Mouse (Mus musculus) stomach, embryonic 15.5 days (tissue): Measurements from ENCODE around the gene Rad9a. TPM values are rescaled to one million over a fixed set of nuclear protein-coding genes. Genes with fewer than 3 reads are reported as not detected.
"Not testable (repeated sequence)": the region's sequence is repeated elsewhere in the genome, so short reads cannot be mapped to it uniquely, and the experiment has no call there.

Experiments
- ATAC-seq: fragments of 200-750 bp; cut with Nextera tagmentation; 2 replicates; pipeline ENCODE4 v1.8.0; 2017; ENCODE audit warnings: low read depth, moderate number of reproducible peaks, moderate TSS enrichment; ENCODE audit not compliant: insufficient read depth, low FRiP score
- H3K27ac ChIP-seq: fragments of 300-500 bp; sonication (generic); 2 replicates; pipeline ENCODE4 v1.5.1; 2015; ENCODE audit warnings: mild to moderate bottlenecking, inconsistent platforms
- H3K27me3 ChIP-seq: fragments of 300-500 bp; sonication (generic); replicated peaks from 2 replicates; pipeline ENCODE4 v1.6.1; 2015; ENCODE audit warnings: inconsistent platforms
- H3K36me3 ChIP-seq: fragments of 300-500 bp; sonication (generic); 2 replicates; pipeline ENCODE4 v1.6.1; 2015; ENCODE audit warnings: inconsistent platforms
- H3K4me1 ChIP-seq: fragments of 300-500 bp; sonication (generic); 2 replicates; pipeline ENCODE4 v1.6.1; 2015; ENCODE audit warnings: inconsistent platforms
- H3K4me2 ChIP-seq: fragments of 300-500 bp; sonication (generic); 2 replicates; pipeline ENCODE4 v1.6.1; 2015; ENCODE audit warnings: mild to moderate bottlenecking, inconsistent platforms
- H3K4me3 ChIP-seq: fragments of 300-500 bp; sonication (generic); replicated peaks from 2 replicates; pipeline ENCODE4 v1.5.1; 2015; ENCODE audit warnings: inconsistent platforms
- H3K9ac ChIP-seq: fragments of 300-500 bp; sonication (generic); 2 replicates; pipeline ENCODE4 v1.6.1; 2015; ENCODE audit warnings: inconsistent platforms
- H3K9me3 ChIP-seq: fragments of 300-500 bp; sonication (generic); 2 replicates; pipeline ENCODE4 v1.6.1; 2016; ENCODE audit warnings: inconsistent platforms
- WGBS: fragments of 180-500 bp; shearing (Covaris S2); methylation state at CpG from one replicate; pipeline ENCODE4 v1.1.7; 2015; 5-methylcytosine and 5-hydroxymethylcytosine counted together
- polyA plus RNA-seq: library from polyadenylated mRNA; unstranded; fragments of >200 nt; fragmentation: Nextera tagmentation; extraction: Ambion mirVana; gene quantifications from 2 replicates; pipeline ENCODE4 v1.2.1, GENCODE M21; 2015

Rad9a gene
- 25.4 and 27.4 TPM in 2 replicates for polyA plus RNA-seq

DNA sequence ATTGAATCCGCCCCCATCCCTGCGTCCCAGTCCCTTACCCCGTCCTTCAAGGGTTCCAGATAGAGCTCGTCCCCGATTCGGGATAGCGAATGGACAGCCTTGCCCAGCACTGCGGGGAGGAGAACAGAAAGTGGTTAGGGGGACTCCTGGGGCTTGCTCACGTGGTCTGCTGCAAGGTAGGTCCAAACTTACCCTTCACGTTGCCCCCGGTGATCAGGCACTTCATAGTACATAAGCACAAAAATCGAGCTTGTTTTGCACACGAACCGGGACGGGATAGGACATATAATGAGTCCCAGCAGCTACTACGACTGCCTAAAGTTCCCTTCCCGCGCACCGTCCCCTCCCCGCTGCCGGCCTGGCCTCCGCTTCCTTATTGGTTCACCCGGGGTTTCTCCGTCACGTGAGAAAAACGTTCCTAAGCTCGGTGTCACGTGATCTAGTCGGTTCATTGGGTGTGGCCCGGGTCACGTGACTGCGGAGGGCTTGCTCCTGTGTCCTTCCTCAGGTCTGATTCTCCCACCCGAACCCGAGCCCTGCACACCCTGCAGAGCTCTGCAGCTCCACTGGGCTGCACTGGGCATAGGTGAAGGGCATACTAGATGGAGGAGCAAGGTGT is at the start of gene Rad9a:
Gene Rad9a (minus strand): TSS at position 372 of the 619 bp plus-strand sequence.
- no peaks in the 10 kb centered on the region for H3K9me3 ChIP-seq
- peak within 1 kb of the TSS; percentile 71 for H3K4me3 ChIP-seq
- H3K36me3 ChIP-seq, result peaks cover 20% of the 10 kb centered on the region
- peaks cover 21% of the 10 kb centered on the region; the same call in 1 of the 2 replicates for H3K4me1 ChIP-seq
- peak; percentile 84 for ATAC-seq
- peak within 1 kb of the TSS; percentile 87 for H3K4me2 ChIP-seq
- no peaks in the 10 kb centered on the region for H3K27me3 ChIP-seq
- under 1% methylated on average over 34 of the region's 34 CpGs for WGBS
- H3K9ac ChIP-seq, result peak within 1 kb of the TSS; percentile 81
- H3K27ac ChIP-seq, result peak within 1 kb of the TSS; percentile 76

DNA sequence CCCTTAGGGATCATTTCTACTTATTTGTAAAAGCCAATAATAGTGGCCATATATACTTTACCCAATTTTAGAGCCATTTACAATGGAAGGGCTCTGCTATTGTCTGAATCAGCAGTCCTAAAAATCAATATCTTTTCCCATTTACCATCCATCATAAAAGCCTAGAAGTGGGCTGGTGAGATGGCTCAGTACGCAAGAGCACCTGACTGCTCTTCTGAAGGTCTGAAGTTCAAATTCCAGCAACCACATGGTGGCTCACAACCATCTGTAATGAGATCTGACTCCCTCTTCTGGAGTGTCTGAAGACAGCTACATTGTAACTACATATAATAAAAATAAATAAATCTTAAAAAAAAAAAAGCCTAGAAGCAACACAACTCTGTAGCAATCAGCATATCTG is 47.2 kb upstream of the Rad9a start:
- H3K4me3 ChIP-seq, ATAC-seq, H3K4me1 ChIP-seq, H3K36me3 ChIP-seq, H3K4me2 ChIP-seq, H3K9ac ChIP-seq, H3K9me3 ChIP-seq, H3K27ac ChIP-seq, H3K27me3 ChIP-seq: not testable (repeated sequence)
- WGBS, result 51% methylated on average over 1 of the region's 1 CpGs

DNA sequence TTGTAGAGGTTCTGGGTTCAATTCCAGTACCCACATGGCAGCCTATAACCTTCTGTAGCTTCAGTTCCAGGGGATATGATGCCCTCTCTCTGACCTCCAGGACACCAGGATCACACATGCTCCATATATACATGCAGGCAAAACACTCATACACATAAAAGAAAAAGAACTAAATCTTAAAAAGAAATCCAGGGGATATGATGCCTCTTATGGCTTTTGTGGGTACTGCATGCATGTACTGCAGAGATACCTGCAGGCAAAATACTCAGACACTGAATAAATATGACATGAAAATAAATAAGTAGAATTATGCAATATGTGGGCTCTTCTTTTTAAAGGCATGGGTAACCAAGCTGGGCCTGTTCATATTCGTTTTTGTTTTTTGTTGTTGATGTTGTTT is 45.5 kb upstream of the Rad9a start:
- no peak for ATAC-seq
- H3K4me3 ChIP-seq, result no peak overlapping the region
- no peak overlapping the region for H3K4me2 ChIP-seq
- no peaks in the 10 kb centered on the region for H3K9me3 ChIP-seq
- no peaks in the 10 kb centered on the region for H3K36me3 ChIP-seq
- H3K9ac ChIP-seq, result no peak overlapping the region
- no peaks in the 10 kb centered on the region for H3K4me1 ChIP-seq
- no peaks in the 10 kb centered on the region for H3K27me3 ChIP-seq
- 54% methylated on average over 1 of the region's 1 CpGs for WGBS
- no peak overlapping the region for H3K27ac ChIP-seq

DNA sequence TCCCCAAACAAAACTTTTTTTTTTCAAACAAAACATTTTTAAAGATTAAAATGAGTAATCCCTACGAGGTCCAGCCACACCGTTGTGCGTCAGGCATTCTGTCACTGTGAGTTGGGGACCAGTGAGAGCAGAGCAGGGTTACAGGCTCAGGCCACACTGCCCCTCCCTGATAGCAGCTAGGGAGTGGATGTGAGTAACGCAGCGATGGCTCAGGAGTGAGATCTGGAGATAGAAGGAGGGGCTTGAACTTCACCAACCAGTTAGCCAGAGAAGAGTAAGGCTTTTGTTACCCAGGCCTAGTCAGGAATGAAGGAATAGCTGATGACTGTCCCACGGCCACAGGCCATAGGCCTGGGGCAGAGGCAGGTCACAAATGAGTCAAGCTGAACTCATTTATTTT is 43.3 kb upstream of the Rad9a start:
- no peaks in the 10 kb centered on the region for H3K4me1 ChIP-seq
- no peaks in the 10 kb centered on the region for H3K9me3 ChIP-seq
- H3K27ac ChIP-seq, result no peak overlapping the region
- 72% methylated on average over 6 of the region's 6 CpGs for WGBS
- H3K4me2 ChIP-seq, result no peak overlapping the region
- H3K4me3 ChIP-seq, result no peak overlapping the region
- no peak for ATAC-seq
- H3K27me3 ChIP-seq, result no peaks in the 10 kb centered on the region
- H3K36me3 ChIP-seq, result no peaks in the 10 kb centered on the region
- H3K9ac ChIP-seq, result no peak overlapping the region

DNA sequence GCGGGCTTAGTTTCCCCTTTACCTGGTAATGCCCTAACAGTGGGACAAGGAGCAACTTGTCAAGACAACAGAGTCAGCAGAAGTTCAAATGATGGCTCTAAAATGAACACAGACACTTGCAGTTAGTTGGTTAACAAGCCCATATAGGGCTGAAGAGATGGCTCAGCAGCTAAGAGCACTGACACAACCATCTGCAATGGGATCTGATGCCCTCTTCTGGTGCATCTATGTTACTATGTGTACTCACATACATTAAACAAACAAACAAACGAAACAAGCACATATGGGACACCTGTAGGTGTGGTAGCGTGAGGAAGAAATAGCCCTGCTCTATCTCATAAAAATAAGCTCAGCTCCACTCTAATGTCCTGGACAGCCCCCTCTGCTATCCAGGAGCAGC is 41.0 kb upstream of the Rad9a start:
- no peak for ATAC-seq
- 68% methylated on average over 3 of the region's 3 CpGs for WGBS
- no peak overlapping the region for H3K4me3 ChIP-seq
- H3K27me3 ChIP-seq, result no peaks in the 10 kb centered on the region
- no peak overlapping the region for H3K4me2 ChIP-seq
- no peak overlapping the region for H3K27ac ChIP-seq
- H3K4me1 ChIP-seq, result no peaks in the 10 kb centered on the region
- H3K9ac ChIP-seq, result no peak overlapping the region
- no peaks in the 10 kb centered on the region for H3K9me3 ChIP-seq
- no peaks in the 10 kb centered on the region for H3K36me3 ChIP-seq

DNA sequence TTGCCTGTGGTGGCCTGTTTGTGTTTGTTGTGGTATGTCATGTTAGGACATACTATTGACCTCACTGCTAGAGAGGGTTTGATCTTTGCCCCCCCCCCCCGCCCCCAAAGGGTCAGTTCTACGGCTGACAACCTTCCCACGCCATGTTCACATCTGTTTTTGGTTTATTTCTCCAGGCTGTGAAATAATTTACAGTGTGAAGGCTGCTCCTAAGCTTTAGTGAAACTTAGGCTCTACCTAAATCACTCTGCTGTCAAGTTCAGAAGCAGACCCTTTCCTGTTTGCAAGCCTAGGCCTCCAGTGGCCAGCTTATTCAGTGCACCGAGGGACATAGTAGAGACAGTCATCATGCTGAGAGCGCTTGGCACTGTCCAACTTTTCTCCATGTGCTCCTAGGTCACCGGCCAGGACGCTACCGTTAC is 38.8 kb upstream of the Rad9a start:
- 45% methylated on average over 8 of the region's 8 CpGs for WGBS
- Histone ChIP-seq H3K9ac (no peak overlapping the region), H3K4me2 (no peak overlapping the region), H3K27me3 (no peaks in the 10 kb centered on the region), H3K4me1 (no peaks in the 10 kb centered on the region), H3K4me3 (no peak overlapping the region), H3K9me3 (no peaks in the 10 kb centered on the region), H3K36me3 (no peaks in the 10 kb centered on the region), H3K27ac (no peak overlapping the region)
- ATAC-seq, result no peak

DNA sequence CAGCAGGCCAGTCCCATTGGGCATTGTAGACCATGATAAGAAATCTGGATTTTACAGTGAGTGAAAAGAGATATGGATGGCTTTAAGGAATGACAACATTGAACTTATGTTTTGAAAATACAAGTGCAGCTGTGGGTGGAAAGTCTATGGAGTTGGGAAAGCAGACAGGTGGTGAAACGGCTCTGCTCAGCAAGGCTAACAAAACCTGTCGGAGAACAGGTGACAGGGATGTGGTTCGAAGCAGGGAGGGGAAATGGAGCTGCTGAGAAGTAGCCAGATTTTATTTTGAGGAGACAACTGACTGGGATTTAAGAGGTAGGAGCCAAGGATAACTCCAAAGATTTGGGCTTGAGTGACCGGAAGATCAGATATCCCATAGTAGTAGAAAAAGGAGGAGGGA is 33.1 kb upstream of the Rad9a start:
- no peak overlapping the region for H3K4me3 ChIP-seq
- H3K4me2 ChIP-seq, result no peak overlapping the region
- no peak overlapping the region for H3K27ac ChIP-seq
- H3K27me3 ChIP-seq, result no peaks in the 10 kb centered on the region
- peaks cover 19% of the 10 kb centered on the region for H3K4me1 ChIP-seq
- no peak for ATAC-seq
- no peaks in the 10 kb centered on the region for H3K9me3 ChIP-seq
- H3K9ac ChIP-seq, result no peak overlapping the region
- H3K36me3 ChIP-seq, result no peaks in the 10 kb centered on the region
- 62% methylated on average over 4 of the region's 4 CpGs for WGBS

DNA sequence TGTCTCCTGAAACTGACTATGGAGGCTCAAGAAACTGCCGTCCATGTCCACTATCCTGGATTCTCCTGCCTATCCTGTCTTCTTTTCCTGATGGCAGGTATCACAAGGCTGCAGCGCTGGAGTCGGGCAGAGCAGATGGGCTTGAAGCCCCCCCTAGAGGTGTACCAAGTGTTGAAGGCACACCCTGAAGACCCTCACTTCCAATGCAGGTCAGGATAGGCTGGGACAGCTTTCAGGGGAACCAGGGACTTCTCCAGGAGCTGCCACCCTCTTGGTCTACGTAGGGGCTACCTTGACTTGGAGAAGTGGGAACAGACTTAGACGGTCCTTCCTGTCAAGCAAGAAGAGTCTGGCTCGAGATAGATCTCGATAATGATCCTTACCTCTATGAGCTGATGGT is 31.2 kb upstream of the Rad9a start:
- Histone ChIP-seq H3K9me3 (no peaks in the 10 kb centered on the region), H3K36me3 (no peaks in the 10 kb centered on the region), H3K9ac (0 out of 2 replicates have a peak overlapping the region, but pooled peaks have one; percentile 42), H3K4me3 (peak overlapping the region; percentile 51; the same call in 1 of the 2 replicates), H3K27me3 (no peaks in the 10 kb centered on the region), H3K4me1 (peaks cover 29% of the 10 kb centered on the region), H3K27ac (0 out of 2 replicates have a peak overlapping the region, but pooled peaks have one; percentile 85), H3K4me2 (peak overlapping the region; percentile 75; the same call in 1 of the 2 replicates)
- ATAC-seq, result no peak
- 83% methylated on average over 7 of the region's 7 CpGs for WGBS

DNA sequence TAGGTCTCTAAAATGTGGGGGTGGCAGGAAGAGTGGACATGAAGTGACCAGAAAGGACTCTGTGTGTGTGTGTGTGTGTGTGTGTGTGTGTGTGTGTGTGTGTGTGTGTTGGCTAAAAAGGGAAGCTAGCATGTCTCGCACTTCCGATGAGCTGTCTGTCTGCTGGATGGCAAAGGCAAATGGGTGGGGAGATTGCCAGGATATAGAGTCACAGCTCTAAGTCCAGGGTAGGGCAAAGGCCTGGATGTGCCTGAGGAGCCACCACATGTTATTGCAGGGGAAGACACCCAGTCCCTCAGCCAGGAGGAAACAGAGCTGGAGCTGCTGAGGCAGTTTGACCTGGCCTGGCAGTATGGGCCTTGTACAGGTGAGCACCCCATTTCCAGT is 30.7 kb upstream of the Rad9a start:
- Histone ChIP-seq H3K4me2 (peak overlapping the region; percentile 75), H3K9ac (peak overlapping the region; percentile 42; the same call in 1 of the 2 replicates), H3K4me3 (peak overlapping the region; percentile 51), H3K27me3 (no peaks in the 10 kb centered on the region), H3K9me3 (no peaks in the 10 kb centered on the region), H3K27ac (peak overlapping the region; percentile 85), H3K36me3 (no peaks in the 10 kb centered on the region), H3K4me1 (peaks cover 29% of the 10 kb centered on the region)
- no peak for ATAC-seq
- 14% methylated on average over 2 of the region's 2 CpGs for WGBS

DNA sequence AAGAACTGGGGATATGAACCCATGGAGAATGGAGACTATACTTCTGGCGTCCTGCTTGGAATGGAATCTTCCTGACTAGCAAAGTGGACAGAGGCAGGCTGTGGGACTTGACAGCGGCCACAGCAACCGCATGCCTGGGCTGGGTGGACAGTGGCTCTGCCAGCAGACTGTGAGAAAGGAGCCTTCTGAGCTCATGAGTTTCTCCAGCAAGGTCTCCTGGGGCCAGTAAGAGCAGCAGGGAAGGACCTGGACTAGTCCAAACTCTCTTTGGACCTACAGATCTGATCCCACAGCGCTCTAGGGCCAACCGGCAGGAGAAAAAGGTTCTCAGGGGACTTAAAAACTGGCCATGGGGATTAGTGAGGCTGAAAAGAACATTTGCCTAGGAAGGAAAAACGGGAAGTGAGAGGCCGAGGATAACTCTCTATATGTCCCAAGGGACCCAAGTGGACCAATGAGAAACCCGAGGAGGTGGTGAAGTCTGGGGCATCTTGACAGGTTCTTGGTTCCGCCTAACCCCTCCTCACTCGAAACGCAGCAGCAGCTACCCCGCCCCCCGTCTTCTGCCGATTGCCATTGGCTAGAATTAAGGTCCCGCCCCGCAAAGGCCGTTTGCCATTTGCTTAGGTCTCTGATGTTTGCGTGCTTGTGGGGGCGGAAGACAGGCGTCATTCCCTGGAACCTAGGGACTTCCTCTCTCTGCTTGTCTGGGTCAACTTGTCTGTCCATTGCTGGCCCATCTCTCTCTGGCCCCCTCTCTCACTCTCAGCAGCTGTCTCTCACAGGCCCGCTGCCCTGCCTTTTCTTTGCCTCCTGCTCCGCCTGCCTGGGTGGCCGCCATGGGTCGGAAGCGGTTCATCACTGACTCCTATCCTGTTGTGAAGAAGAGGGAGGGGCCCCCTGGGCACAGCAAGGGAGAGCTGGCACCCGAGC is 30.1 kb upstream of the Rad9a start, which contains the start of gene Pold4:
Gene Pold4 (plus strand): TSS at position 647 of the 933 bp plus-strand sequence.
- H3K4me1 ChIP-seq, result peaks cover 29% of the 10 kb centered on the region
- no peaks in the 10 kb centered on the region for H3K36me3 ChIP-seq
- ATAC-seq, result peak; percentile 83
- H3K4me3 ChIP-seq, result peak within 1 kb of the TSS; percentile 51
- H3K27ac ChIP-seq, result peak within 1 kb of the TSS; percentile 85
- H3K9me3 ChIP-seq, result no peaks in the 10 kb centered on the region
- H3K27me3 ChIP-seq, result no peaks in the 10 kb centered on the region
- peak within 1 kb of the TSS; percentile 42; the same call in 1 of the 2 replicates for H3K9ac ChIP-seq
- H3K4me2 ChIP-seq, result peak within 1 kb of the TSS; percentile 75
- 10% methylated on average over 26 of the region's 26 CpGs for WGBS

DNA sequence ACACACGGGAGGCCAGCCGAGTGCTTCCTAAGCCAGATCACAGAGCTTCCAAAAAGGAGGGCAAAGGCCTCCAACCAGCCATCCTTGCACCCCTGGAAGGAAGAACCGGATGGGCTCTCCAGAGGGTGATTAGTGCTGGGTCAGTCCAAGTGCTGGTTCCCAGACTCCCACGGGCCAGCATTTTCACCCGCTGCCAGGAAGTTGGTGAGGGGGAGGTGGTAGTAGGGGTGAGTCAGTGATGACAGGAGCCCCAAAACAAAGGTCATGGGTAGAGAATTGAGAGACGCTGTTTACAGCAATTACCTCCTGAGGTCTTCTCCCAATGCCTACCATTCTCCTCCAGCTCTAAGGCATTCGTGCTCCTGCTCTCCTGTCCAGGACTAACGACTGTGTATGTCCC is 29.0 kb upstream of the Rad9a start:
- Histone ChIP-seq H3K9ac (no peak overlapping the region), H3K36me3 (no peaks in the 10 kb centered on the region), H3K4me3 (no peak overlapping the region), H3K27me3 (no peaks in the 10 kb centered on the region), H3K9me3 (no peaks in the 10 kb centered on the region), H3K4me1 (peaks cover 29% of the 10 kb centered on the region), H3K27ac (peak overlapping the region; percentile 61), H3K4me2 (no peak overlapping the region)
- 59% methylated on average over 8 of the region's 8 CpGs for WGBS
- ATAC-seq, result no peak
